Mouse (Mus musculus): ENCODE results near the gene Capn1. TPM values are rescaled to one million over a fixed set of nuclear protein-coding genes. Genes with fewer than 3 reads are reported as not detected.

Gene Capn1
- polyA plus RNA-seq, 1 experiment = 68.9 TPM

GRCm38 (mm10) chr19:5945891-5946290, 69.8 kb downstream of the Capn1 start:
- DNase-seq = peak; percentile 34
- WGBS = 21% methylated on average over 8 of the region's 8 CpGs
- Histone ChIP-seq H3K4me3 (replicated peaks; ENCODE audit: extremely low read depth, low read depth, low read length) (no peak overlapping the region), H3K4me1 (ENCODE audit: control insufficient read depth, insufficient read depth, low read length) (peaks cover 26% of the 10 kb centered on the region)
- TF ChIP-seq CTCF (IDR thresholded peaks at IDR 0.05; ENCODE audit: insufficient read depth, low read length) = no peak
- no peak for TF ChIP-seq POLR2A (IDR thresholded peaks at IDR 0.05; ENCODE audit: borderline replicate concordance, extremely low read depth, low read depth, low read length)

- peak; percentile 36 for DNase-seq
- TF ChIP-seq CTCF (IDR thresholded peaks at IDR 0.05; ENCODE audit: insufficient read depth, low read length) (no peak), POLR2A (IDR thresholded peaks at IDR 0.05; ENCODE audit: borderline replicate concordance, extremely low read depth, low read depth, low read length) (peak; percentile 46; the same call in 1 of the 2 replicates)
- H3K4me1 ChIP-seq (ENCODE audit: control insufficient read depth, insufficient read depth, low read length) = peaks cover 31% of the 10 kb centered on the region
- no peak overlapping the region for H3K4me3 ChIP-seq (replicated peaks; ENCODE audit: extremely low read depth, low read depth, low read length)
- 27% methylated on average over 7 of the region's 7 CpGs for WGBS
Observed at GRCm38 (mm10) chr19:5945027-5945426, 70.7 kb downstream of the Capn1 start.

- peaks cover 35% of the 10 kb centered on the region for H3K4me1 ChIP-seq (ENCODE audit: control insufficient read depth, insufficient read depth, low read length)
- TF ChIP-seq POLR2A (IDR thresholded peaks at IDR 0.05; ENCODE audit: borderline replicate concordance, extremely low read depth, low read depth, low read length) = no peak
- TF ChIP-seq CTCF (IDR thresholded peaks at IDR 0.05; ENCODE audit: insufficient read depth, low read length) = no peak
- 30% methylated on average over 8 of the region's 8 CpGs for WGBS
- DNase-seq = peak; percentile 22
- no peak overlapping the region for H3K4me3 ChIP-seq (replicated peaks; ENCODE audit: extremely low read depth, low read depth, low read length)
Observed at GRCm38 (mm10) chr19:5944145-5944544, 71.6 kb downstream of the Capn1 start.

- 92% methylated on average over 15 of the region's 15 CpGs for WGBS
- DNase-seq = no peak
- TF ChIP-seq CTCF (IDR thresholded peaks at IDR 0.05; ENCODE audit: insufficient read depth, low read length) = no peak
- no peak for TF ChIP-seq POLR2A (IDR thresholded peaks at IDR 0.05; ENCODE audit: borderline replicate concordance, extremely low read depth, low read depth, low read length)
- Histone ChIP-seq H3K4me3 (replicated peaks; ENCODE audit: extremely low read depth, low read depth, low read length) (no peak overlapping the region), H3K4me1 (ENCODE audit: control insufficient read depth, insufficient read depth, low read length) (peaks cover 37% of the 10 kb centered on the region)
Observed at GRCm38 (mm10) chr19:5943404-5943803, 72.3 kb downstream of the Capn1 start.

GRCm38 (mm10) chr19:5942581-5942980, 73.1 kb downstream of the Capn1 start:
- 80% methylated on average over 7 of the region's 7 CpGs for WGBS

GRCm38 (mm10) chr19:5940656-5941055, 75.0 kb downstream of the Capn1 start:
- peaks cover 45% of the 10 kb centered on the region for H3K4me1 ChIP-seq (ENCODE audit: control insufficient read depth, insufficient read depth, low read length)
- 73% methylated on average over 10 of the region's 10 CpGs for WGBS
- no peak for DNase-seq
- H3K4me3 ChIP-seq (replicated peaks; ENCODE audit: extremely low read depth, low read depth, low read length) = no peak overlapping the region
- no peak for TF ChIP-seq POLR2A (IDR thresholded peaks at IDR 0.05; ENCODE audit: borderline replicate concordance, extremely low read depth, low read depth, low read length)
- TF ChIP-seq CTCF (IDR thresholded peaks at IDR 0.05; ENCODE audit: insufficient read depth, low read length) = no peak

More at GRCm38 (mm10) chr19:5942581-5942980, 73.1 kb downstream of the Capn1 start:
- no peak overlapping the region for H3K4me3 ChIP-seq (replicated peaks; ENCODE audit: extremely low read depth, low read depth, low read length)
- H3K4me1 ChIP-seq (ENCODE audit: control insufficient read depth, insufficient read depth, low read length) = peaks cover 45% of the 10 kb centered on the region
- TF ChIP-seq CTCF (IDR thresholded peaks at IDR 0.05; ENCODE audit: insufficient read depth, low read length) (no peak), POLR2A (IDR thresholded peaks at IDR 0.05; ENCODE audit: borderline replicate concordance, extremely low read depth, low read depth, low read length) (no peak)
- DNase-seq = no peak

GRCm38 (mm10) chr19:5940173-5940572, 75.5 kb downstream of the Capn1 start:
- TF ChIP-seq CTCF (IDR thresholded peaks at IDR 0.05; ENCODE audit: insufficient read depth, low read length) (no peak), POLR2A (IDR thresholded peaks at IDR 0.05; ENCODE audit: borderline replicate concordance, extremely low read depth, low read depth, low read length) (no peak)
- Histone ChIP-seq H3K4me3 (replicated peaks; ENCODE audit: extremely low read depth, low read depth, low read length) (no peak overlapping the region), H3K4me1 (ENCODE audit: control insufficient read depth, insufficient read depth, low read length) (peaks cover 44% of the 10 kb centered on the region)
- peak; percentile 50 for DNase-seq
- WGBS = 28% methylated on average over 4 of the region's 4 CpGs

- H3K4me1 ChIP-seq (ENCODE audit: control insufficient read depth, insufficient read depth, low read length) = peaks cover 41% of the 10 kb centered on the region
Observed at GRCm38 (mm10) chr19:5939715-5940114, 76.0 kb downstream of the Capn1 start.

More at GRCm38 (mm10) chr19:5939715-5940114, 76.0 kb downstream of the Capn1 start:
- TF ChIP-seq CTCF (IDR thresholded peaks at IDR 0.05; ENCODE audit: insufficient read depth, low read length) = no peak
- no peak for TF ChIP-seq POLR2A (IDR thresholded peaks at IDR 0.05; ENCODE audit: borderline replicate concordance, extremely low read depth, low read depth, low read length)
- 75% methylated on average over 5 of the region's 5 CpGs for WGBS
- H3K4me3 ChIP-seq (replicated peaks; ENCODE audit: extremely low read depth, low read depth, low read length) = no peak overlapping the region
- no peak for DNase-seq

Other genes with a start within 250 kb of the Capn1 start
- gene Scyl1, start 244.5 kb downstream of the Capn1 start, polyA plus RNA-seq (2012; rRNA removed) = 113 and 116 TPM in 2 replicates
- 32.1 and 37.8 TPM in 2 replicates for gene Frmd8, start 140.6 kb downstream of the Capn1 start, polyA plus RNA-seq (2012; rRNA removed)
- gene Slc25a45, start 138.1 kb downstream of the Capn1 start, polyA plus RNA-seq (2012; rRNA removed) = 24.5 and 26.0 TPM in 2 replicates
- 1.1 and 1.2 TPM in 2 replicates for gene Tigd3, start 121.7 kb downstream of the Capn1 start, polyA plus RNA-seq (2012; rRNA removed)
- gene Dpf2, start 102.9 kb downstream of the Capn1 start, polyA plus RNA-seq (2012; rRNA removed) = 87.1 and 103 TPM in 2 replicates
- gene Cdc42ep2, start 91.1 kb downstream of the Capn1 start, polyA plus RNA-seq (2012; rRNA removed) = 22.2 and 24.1 TPM in 2 replicates
- gene Pola2, start 51.7 kb downstream of the Capn1 start, polyA plus RNA-seq (2012; rRNA removed) = 30.5 and 32.7 TPM in 2 replicates
- gene Slc22a20, start 29.8 kb downstream of the Capn1 start, polyA plus RNA-seq (2012; rRNA removed) = not detected in 2 replicates
- gene Syvn1, start 30.7 kb upstream of the Capn1 start, polyA plus RNA-seq (2012; rRNA removed) = 41.1 and 47.1 TPM in 2 replicates
- 10.8 and 13.7 TPM in 2 replicates for gene Mrpl49, start 41.9 kb upstream of the Capn1 start, polyA plus RNA-seq (2012; rRNA removed)
- 896 and 1,315 TPM in 2 replicates for gene Fau, start 41.9 kb upstream of the Capn1 start, polyA plus RNA-seq (2012; rRNA removed)
- 47.0 and 54.7 TPM in 2 replicates for gene Znhit2, start 45.3 kb upstream of the Capn1 start, polyA plus RNA-seq (2012; rRNA removed)
- gene Tm7sf2, start 52.5 kb upstream of the Capn1 start, polyA plus RNA-seq (2012; rRNA removed) = 34.6 and 36.5 TPM in 2 replicates
- gene Vps51, start 61.3 kb upstream of the Capn1 start, polyA plus RNA-seq (2012; rRNA removed) = 61.7 and 81.7 TPM in 2 replicates
- not detected in 2 replicates for gene Tmem262, start 64.1 kb upstream of the Capn1 start, polyA plus RNA-seq (2012; rRNA removed)
- gene Gm28374, start 66.4 kb upstream of the Capn1 start, polyA plus RNA-seq (2012; rRNA removed) = 0.50 and 0.60 TPM in 2 replicates
- 89.7 and 99.1 TPM in 2 replicates for gene Zfpl1, start 69.1 kb upstream of the Capn1 start, polyA plus RNA-seq (2012; rRNA removed)
- 0.63 and 0.92 TPM in 2 replicates for gene Cdca5, start 69.1 kb upstream of the Capn1 start, polyA plus RNA-seq (2012; rRNA removed)
- not detected in 2 replicates for gene AC131692.1, start 78.5 kb upstream of the Capn1 start, polyA plus RNA-seq (2012; rRNA removed)
- gene Naaladl1, start 89.9 kb upstream of the Capn1 start, polyA plus RNA-seq (2012; rRNA removed) = 0.20 and 0.30 TPM in 2 replicates
- gene Sac3d1, start 102.8 kb upstream of the Capn1 start, polyA plus RNA-seq (2012; rRNA removed) = 25.3 and 36.7 TPM in 2 replicates
- 43.8 and 45.2 TPM in 2 replicates for gene Snx15, start 112.4 kb upstream of the Capn1 start, polyA plus RNA-seq (2012; rRNA removed)
- 14.6 and 15.8 TPM in 2 replicates for gene Batf2, start 125.1 kb upstream of the Capn1 start, polyA plus RNA-seq (2012; rRNA removed)
- gene Arl2, start 125.7 kb upstream of the Capn1 start, polyA plus RNA-seq (2012; rRNA removed) = 128 TPM in 2 replicates
- 0.37 and 0.75 TPM in 2 replicates for gene Majin, start 168.5 kb upstream of the Capn1 start, polyA plus RNA-seq (2012; rRNA removed)
- gene Gpha2, start 210.5 kb upstream of the Capn1 start, polyA plus RNA-seq (2012; rRNA removed) = 1.7 and 2.6 TPM in 2 replicates
- gene Ppp2r5b, start 220.0 kb upstream of the Capn1 start, polyA plus RNA-seq (2012; rRNA removed) = 58.7 and 88.5 TPM in 2 replicates
- 37.0 and 37.7 TPM in 2 replicates for gene Atg2a, start 225.8 kb upstream of the Capn1 start, polyA plus RNA-seq (2012; rRNA removed)

All from lung, adult 2 months (tissue).